Mouse (Mus musculus): ENCODE measurements around the gene Kirrel3.

Kirrel3 gene

DNA sequence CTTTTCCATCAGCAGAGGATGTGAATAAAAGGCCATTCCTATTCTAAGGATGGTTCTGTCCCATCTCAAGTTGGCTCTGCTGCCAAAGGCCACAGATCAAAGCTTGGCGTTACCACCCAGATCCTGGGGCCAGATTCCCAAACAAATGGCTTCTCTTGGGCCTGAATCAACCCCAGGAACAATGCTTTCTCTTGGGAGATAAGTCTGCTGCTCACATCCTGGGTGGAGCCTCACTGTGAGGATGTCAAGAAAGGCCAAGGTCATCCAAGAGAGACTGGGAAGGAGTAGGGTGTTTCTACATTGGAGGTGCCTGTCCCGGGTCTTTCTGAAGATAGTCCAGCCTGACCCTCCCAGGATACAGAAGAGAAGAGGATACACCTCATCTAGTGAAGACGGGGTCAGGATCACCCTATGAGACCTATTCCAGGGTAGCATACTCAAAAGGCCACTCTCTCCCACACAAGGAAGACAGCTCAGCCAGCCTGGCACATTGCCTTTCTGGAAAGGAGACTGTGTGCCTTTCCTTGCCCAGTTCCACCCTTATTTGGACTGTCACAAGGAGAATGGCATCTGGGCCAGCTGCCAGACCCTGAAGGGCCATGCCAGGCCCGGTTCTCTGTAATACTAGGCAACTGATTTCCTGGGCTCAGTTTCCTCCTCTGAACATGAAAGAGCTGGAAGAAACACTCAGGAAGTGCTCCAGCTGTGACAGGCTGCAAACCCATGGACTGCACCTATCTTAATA lies 507.9 kb downstream of the Kirrel3 start:
- DNase-seq: peak; percentile 85

DNA sequence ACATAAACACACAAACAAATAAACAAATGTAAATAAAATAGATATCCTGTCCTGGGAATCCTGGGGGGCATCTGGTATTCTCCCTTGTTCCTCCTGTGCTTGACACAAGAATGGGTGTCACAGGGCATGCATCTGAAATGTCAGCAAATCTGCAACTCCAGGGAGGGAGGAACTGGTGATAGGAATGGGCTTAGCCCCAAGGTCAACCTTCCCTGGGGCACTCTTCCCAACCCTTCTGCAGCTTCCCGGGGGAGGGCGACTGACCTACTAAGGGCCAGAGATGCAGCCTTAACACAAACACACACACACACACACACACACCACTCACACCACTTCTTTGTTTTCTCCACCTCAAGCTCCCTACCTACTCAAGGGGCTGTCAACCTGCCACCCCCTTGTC lies 509.4 kb downstream of the Kirrel3 start:
- no peak for DNase-seq

DNA sequence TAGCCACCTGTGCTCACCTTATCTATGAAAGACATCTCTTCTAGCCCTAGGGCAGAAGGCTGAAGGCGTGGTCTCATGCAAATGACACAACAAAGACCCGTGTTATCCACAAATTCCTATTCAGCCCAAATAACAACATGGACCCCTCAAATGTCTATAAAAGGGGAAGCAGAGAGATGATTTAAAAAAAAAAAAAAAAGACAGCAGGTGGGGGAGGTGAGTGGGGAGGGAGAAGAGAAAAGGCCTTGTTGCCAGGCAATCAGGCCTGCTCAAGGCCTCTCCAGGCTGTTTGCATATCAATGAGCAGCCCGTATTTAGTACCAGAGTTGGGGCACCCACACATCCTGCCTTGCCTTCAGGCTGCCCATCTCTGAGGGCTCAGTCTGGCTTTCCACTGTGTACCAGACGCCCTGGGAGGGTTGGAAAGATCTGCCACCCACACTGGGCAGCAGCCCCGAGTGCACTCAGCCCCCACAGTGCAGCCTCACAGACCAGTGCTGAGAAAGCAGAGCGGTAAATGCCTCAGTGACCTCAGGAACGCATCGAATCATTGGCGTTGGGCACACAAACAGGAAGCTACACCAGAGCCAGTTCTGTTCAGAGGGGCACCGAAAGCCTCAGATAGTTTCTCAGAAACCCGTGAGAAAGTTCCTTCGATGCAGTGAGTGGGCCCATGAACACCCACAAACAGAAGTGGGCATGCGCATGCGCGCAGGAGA lies 510.1 kb downstream of the Kirrel3 start:
- DNase-seq: peak; percentile 17

DNA sequence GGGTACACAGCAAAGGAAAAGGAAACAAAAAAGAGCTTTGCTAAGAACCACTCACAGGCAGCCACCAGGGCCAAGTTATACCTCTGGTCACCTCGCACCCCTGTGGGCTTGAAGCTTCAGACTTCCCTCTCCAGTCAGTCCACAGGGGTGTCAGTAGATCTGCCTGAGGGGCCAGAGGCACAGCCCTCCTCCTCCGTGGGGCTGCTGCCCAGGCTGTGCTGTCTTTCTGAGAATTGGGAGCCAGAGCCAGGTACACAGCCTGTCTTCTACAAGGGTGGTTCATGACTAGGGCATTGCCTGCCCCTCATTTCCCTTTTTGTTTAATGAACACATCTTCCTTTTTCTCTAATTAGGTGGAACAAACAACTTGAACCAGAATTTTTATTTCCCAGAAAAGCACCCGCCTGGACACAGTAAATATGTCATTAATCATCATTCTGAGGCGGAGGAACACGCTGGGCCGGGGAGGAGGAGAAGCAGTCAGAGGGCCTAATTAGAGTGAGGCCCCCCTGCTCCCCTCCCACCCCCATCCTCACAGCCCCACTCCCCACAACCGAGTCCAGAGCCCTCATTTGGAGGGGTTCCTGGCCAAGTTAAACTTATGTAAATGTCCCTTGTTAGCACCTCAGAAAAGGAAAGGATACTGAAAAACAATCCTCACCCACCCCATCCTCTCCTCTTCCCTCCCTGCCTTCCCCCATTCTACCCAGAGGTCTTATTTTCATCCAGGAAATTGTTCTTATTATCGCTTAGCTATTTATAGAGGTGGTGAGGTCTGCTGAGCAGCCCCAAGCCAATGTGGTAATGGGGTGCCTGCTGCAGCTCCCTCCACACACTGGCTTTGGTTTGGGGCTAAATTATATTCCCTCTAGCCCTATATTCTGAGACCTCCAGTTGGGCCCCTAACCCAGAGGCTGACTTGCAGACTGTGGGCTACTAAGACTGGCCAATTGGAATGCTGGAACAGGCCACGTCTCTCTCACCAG lies 512.5 kb downstream of the Kirrel3 start:
- no peak for DNase-seq

DNA sequence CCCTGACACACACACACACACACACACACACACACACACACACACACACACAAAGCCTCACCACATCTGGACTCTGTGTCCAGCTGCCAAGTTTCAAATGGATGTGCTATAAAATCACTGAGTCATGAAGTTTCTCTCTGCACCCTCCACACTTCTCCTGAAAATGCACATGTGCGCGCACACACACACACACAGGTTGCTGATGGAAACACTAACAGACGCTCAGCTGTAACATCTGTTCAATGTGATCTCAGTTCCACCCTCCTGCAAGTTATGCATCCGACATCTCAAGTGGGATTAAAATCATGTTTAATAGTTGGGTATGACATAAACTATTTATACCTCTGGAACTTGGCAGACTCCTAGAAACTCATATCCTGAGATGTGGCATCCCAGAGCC lies 518.4 kb downstream of the Kirrel3 start:
- DNase-seq: no peak

DNA sequence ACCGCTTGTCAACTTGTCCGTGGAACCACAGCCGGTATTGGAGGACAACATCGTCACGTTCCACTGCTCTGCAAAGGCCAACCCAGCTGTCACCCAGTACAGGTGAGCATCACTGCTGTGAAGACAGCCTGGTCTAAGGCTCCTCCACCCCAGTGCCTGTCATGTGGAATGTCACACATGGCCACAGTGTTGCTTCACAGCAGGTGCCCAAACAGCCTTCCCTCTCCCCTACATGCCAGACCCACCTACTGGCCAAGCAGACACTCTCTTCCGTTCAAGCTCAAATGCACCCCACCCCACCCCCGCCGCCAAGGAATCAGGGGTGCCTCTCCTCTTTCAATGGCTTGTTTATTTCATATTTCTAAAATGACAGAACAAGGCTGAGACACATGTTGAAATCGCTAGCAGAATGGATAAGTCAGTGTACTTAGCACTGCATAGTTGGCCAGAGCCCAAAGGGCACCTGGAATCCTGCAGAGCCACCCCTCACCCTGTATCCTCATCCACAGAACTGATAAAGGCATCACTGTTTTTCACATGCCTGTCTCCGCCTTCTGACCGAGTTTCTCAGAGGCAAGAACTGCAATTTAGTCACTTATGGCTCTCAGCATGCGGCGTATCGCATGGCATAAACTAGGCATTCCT lies 522.1 kb downstream of the Kirrel3 start:
- DNase-seq: no peak

DNA sequence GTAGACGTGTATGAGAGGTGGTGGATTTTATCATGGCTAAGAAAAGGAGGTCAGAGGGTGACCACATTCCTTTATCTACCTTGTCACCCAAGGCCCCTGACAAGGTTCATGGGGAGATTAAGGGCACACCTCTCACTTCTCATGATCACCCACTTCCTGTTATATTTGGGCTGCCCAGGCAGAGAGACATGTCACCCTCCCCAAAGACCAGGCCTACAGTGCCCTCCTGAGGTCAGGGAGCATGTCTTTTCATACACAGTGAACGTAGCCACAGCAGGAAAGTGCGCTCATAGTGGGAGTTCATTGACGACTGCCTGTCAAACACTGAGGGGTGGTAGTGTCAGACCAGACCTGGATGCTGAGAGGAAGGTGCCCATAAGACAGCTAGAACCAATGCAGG lies 531.1 kb downstream of the Kirrel3 start:
- no peak for DNase-seq

DNA sequence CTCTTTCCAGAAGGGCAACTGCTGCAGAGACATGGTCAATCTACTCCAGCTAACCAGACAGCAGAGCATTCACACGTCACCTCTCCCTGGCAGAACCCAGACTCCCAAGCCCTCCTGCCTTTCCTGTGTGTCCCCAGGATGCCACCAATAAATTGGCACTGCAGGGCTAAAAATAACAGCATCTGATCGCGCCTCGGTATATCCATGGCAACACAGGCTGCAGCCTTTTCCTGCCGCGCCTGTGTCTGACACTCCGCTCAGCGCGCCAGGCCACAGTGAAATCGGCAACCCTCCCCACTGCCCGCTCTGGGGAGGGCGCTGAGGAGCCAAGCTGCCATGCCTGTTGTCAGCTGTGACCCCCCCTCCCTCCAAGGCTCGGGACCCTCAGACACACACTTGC lies 531.9 kb downstream of the Kirrel3 start:
- no peak for DNase-seq

DNA sequence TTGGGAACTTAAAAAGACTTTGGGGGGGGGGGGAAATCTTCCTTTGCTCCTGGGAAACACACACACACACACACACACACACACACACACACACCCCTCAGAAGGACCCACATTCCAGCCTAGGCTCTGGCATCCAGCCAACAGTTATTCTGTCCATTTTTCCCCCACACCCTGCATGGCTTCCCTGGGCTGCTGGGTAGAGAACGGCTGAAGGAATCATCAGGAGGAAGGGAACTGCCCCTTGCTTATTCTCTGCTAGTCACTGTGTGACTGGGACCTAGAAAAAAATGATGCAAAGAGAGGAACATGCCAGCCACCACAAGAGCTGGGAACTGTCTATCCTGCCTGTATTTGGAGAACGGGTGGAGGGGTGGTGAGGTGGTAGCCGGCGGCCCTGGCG lies 532.4 kb downstream of the Kirrel3 start:
- DNase-seq: no peak

DNA sequence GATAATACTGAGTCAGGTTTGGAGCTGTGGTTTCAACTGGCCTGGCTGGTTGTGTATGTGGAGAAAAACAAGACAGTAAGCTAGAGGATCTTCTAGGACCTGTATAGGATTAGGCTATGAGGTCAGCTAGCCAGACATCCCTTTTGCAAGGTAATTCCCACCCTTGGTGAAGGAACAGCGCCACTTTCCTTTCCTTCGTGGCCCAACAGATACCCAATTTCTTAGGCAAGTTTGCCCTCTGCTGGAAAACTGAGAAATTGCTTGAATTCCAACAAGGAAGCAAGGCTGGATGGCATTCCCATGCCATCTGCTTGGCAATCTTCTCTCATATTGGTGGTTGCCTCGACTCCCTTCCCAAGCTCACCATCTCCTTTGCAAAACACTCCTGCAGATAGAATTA lies 533.7 kb downstream of the Kirrel3 start:
- DNase-seq: peak; percentile 73

DNA sequence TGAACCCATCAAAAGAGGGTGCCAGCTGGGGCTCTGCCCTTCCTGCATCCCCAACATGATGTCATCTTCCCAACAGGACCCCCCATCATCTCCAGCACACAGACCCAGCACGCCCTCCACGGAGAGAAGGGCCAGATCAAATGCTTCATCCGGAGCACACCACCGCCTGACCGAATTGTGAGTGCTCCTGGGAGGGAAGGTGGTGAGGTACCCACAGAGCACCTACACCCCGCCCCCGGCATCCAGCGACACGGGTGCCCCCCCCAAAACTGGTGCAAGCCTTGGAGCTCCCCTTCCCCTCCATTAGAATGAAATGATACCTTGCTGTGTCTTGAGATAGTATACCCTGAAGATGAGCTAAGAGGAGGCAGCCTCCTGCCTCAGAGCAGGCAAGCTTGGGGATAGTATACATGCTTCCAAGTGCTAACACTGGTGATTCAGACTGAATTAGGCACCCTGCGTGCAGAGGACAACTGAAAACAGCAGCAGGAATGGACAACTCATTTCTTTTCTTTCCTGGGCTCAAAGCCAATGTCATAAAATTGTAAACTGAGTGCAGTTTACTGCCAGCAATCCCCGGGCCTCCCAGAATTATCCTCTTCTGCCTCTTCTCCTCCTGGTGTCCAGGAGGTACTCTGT lies 534.4 kb downstream of the Kirrel3 start:
- no peak for DNase-seq

DNA sequence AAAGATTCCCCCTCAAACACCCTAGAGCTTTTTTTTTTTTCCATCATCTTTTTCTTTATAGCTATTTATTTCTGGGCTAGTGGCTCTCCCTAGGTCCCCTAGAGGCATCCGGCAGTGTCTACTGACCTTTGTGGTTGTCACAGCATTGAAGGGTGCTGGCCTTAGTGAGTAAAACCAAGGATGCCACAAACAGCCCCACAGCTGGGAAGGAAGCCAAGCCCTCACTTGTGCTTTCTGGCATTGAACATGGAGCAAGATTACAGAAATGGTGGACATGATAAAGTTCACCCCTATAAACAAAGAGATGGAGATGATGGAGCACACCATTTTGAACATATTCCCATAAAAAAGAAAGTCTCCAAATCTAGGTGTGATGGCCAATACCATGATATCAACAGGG lies 536.0 kb downstream of the Kirrel3 start:
- DNase-seq: no peak

DNA sequence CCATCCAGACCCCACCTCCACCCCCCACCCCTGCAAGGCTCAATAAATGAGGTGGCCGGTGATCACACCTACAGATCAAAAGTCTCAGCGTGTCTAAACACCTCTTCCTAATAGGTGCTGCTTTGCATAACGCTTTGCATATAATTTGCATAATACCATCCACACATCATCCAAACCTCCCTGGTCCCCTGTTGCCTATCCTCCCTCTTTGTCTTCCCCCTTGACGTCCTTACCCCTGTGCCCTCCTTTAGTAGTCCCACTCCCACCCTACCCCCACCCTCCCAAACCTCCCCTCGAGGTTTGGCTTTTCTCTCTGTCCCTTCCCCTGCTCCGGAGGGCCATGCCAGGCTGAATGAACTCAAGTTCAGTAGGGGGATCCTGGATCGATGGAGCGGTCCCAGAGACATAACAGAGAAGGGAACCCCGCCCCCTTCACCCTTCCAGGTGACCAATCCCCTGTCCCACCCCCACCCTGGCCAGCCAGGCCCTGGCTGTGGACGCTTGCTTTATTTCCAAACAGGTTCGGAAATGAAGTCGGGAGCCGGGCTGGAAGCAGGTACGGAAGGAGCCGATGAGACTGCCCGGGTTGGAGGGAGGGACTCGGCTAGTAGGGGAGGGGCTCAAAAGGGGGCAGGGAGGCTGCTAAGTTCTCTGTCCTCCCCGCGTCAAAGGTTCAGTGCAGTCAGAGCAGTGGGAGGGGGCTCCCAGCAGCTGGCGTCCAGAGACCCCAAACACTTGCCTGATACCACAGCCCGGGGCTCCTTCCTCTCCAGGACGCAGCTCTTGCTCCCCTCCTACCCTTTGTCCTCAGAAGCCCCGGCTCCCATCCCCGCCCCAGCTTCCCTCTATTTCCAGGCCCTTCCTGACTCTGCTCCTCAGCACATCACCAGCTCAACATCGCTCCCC lies 539.1 kb downstream of the Kirrel3 start:
- DNase-seq: peak; percentile 39

DNA sequence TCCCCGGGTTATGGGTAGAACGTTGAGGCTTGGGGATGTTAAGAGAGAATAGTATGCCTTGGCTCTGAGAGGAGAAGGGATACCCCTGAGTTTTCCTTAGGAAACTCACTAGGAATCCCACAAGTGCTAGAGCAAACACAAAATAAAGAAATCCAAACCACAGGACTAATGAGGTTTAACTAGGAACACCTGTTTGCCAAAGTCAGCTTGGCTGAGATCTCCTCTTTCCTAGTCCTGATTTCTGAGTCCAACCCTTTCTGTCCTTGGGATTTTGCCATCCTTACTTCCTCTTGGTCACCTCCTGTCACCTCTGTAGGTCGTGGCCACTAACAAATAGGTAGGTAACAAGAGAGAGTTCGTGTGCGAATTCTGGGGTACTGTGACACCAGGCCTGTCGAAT lies 540.6 kb downstream of the Kirrel3 start:
- no peak for DNase-seq

DNA sequence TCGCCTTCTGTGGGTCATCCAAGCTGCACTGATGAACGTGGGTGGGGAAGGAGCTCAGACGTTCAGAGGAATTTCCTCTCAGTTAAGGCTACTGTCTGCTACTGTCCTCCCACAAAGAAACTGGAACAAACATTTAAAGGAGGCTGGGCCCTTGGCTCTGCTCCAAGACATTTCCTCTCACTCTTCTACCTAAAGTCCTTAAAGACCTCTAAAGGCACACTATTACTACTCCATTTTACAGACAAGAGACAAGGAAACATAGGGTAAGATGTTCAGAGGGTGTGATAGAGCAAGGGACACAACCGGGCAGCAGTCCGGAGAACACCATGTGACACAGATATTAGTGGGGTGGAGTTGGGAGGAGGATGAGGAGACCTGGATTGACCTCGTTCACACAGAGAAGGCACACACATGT lies 541.2 kb downstream of the Kirrel3 start:
- peak; percentile 53 for DNase-seq

DNA sequence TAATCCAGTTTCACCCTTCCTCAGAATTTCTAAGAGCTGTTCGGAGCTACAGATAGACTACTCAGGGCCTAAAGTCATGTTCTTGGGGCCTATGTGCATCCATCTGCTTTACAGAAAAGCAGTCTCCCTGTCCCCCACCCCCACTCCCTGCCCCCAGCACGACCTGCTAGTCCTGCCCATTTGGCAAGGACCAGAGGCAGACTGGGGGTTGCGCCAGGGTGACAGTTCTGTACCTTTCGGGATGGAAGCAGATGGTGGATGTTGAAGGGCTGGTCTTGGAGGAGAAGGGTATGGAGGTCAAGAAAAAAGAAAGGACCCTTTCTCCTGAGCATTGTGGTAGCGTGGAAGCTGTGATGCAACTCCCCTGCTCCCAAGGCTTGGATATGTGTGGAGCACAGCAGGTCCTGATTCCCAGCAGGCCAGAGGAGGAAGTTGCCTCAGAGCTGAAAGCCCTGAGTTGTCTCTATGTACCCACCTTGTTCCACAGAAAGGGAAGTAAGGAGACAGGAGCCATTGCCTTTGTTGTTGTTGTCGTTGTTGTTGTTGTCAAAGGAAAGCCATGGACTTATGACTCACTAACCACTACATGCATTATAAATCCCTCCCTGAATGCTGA lies 541.8 kb downstream of the Kirrel3 start:
- no peak for DNase-seq

DNA sequence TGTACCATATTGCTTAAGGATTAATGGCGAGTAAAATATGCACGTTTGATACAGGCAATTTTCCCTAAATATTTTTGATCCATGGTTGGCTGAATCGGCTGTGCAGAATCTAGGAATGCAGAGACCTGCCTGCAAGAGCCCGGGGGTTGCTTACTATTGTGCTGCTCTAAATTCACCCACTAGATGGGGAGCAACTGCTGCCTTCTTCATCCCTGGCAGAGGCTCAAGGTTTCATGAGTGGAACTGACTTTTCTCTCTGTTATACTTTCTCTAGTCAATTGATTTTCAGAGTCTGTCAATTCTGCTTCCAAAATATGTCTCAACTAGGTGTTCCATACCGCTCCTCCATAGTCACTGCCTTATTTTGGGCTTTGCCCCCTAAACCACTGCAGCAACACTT lies 545.1 kb downstream of the Kirrel3 start:
- peak; percentile 65 for DNase-seq

DNA sequence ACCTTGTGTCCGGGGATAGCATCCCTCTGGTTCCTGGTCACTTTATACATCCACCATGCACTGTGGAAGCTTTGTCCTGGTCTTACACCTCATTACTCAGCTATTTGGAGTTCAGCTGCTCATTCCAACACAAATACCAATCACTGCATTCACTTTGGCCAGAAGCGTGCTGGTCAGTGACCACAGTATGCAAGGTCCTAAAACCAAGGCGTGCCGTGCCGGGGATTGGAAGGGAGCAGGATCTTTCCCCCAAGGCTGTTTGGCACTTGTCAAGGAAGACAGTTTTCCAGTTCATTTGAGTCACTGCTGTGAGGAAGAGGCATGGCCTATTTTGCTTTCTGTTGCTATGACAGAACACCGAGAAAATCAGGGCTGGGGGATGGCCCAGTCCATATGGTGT lies 546.8 kb downstream of the Kirrel3 start:
- DNase-seq: peak; percentile 39

DNA sequence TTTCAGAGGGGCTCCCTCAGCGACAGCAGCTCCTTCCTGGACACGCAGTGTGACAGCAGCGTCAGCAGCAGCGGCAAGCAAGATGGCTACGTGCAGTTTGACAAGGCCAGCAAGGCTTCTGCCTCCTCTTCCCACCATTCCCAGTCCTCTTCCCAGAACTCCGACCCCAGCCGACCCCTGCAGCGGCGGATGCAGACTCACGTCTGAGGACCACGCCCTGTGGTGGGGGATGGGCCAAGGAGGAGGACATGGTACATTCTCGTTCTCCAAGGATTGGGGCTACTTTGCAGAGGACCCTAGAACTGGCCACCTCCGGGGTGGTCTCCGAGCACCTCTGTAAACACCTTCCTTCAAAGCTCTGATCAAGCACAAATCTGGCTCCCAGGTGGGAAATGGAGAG lies 549.4 kb downstream of the Kirrel3 start:
- no peak for DNase-seq

DNA sequence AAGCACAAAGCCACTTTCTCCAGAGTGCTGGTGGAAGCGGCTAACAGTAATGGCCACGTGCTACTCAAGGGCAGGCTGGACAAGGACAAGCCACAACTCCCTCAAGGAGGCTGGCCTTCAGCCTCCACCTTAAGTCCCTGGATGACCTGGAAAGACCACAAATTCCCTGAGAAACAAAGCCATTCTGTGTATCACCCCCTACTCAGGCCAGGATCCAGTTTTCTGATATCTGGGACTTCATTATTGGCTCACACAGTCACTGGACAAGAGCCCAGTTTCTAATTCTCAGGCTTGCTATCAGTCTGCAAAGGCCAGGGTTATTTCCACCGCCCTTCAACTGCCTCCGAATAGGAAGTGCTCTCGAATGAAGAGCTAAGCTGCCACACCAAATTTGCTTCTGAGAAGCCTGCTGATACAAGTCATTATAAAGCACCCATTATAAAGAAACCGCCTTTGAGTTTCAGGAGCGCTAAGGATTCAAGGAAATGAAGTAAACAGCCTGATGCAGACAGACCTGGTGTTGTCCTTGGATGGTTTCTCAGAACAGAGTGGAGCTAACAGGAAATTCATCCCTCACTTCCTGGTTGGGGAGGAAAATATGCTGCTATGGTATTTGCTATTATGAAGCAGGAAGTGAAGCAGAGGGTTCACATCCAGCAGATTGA lies 553.4 kb downstream of the Kirrel3 start:
- peak; percentile 75 for DNase-seq
